Mouse (Mus musculus): ENCODE results near the gene Mfn2. TPM values are rescaled to one million over a fixed set of nuclear protein-coding genes. Genes with fewer than 3 reads are reported as not detected.

Gene Mfn2
- 51.4 TPM for polyA plus RNA-seq (2017; shearing (Covaris generic))

GRCm38 (mm10) chr4:147904313-147905089 lies at the start of gene Mfn2:
Gene Mfn2 (minus strand): TSS chr4:147904704.

DNA sequence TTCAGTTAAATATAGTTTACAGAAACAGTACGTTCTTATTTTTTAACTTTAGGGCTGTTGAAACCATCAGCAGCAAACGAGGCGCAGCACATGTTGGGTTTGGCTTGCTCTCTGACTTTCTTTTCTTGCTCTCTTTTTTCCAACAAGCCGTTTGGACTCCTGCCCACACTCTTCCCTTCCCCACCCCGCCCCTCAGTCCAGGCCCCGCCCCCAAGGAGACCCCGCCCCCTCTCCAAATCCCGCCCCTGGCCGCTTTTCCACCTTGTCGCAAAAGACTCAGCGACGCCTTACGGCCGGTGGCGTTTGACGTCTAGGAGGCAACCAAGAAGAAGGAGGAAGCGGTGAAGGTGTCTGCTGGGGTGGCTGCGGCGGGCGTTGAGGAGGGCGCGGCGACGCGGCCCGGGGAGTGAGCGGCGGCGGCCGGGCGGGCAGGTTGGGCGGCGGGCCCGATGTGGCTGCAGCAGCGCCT lies 36.1 kb upstream of the Mfn2 start, which contains the start of gene 2510039O18Rik:
Gene 2510039O18Rik (plus strand): TSS at position 320 of the 469 bp plus-strand sequence.

GRCm38 (mm10) chr4:147936331-147936954 lies 31.9 kb upstream of the Mfn2 start, which contains the start of gene Plod1:
Gene Plod1 (minus strand): TSS chr4:147936767.

DNA sequence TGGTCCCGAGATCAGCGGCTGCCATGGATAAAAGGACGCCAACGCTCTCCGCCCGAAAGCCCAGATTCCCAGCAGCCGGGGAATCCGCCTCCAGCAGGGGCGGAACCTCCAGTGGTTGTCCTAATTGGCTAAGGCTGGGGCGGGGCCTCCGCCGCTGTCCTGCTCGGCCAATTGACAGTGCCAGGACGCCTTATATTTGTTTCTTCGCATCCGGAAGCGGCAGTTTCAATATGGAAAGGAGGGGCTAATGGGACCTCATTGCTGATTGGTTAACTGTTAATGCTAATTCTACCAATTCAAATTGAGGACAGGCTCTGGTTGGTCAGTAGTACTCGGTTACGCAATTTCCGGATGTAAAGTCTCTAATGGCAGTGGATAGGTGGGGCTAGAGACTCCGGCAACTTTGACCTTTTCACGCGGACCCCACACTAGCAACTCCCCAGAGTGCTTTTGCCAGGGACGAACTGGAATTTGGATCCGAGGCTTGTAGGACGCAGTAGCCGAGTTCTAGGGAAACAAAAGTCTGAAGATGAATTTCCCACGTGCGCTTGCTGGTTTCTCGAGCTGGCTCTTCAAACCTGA lies 36.0 kb downstream of the Mfn2 start, which contains the start of the genes Miip and Fv1:
Gene Miip (minus strand): TSS at position 367 of the 582 bp plus-strand sequence.
Gene Fv1 (plus strand): TSS at position 530 of the 582 bp plus-strand sequence.

GRCm38 (mm10) chr4:147847614-147848583 lies 56.6 kb downstream of the Mfn2 start, which contains the start of gene Zfp933:
Gene Zfp933 (minus strand): TSS chr4:147848366.

Other genes starting within 250 kb of the Mfn2 start
- not detected for gene Zfp534, start 202.2 kb downstream of the Mfn2 start, polyA plus RNA-seq (2017; shearing (Covaris generic))
- 32.1 TPM for gene Zfp984, start 94.9 kb downstream of the Mfn2 start, polyA plus RNA-seq (2017; shearing (Covaris generic))
- gene Zfp933, start 56.3 kb downstream of the Mfn2 start, polyA plus RNA-seq (2017; shearing (Covaris generic)) = 6.2 TPM
- gene Miip, start 35.9 kb downstream of the Mfn2 start, polyA plus RNA-seq (2017; shearing (Covaris generic)) = 115 TPM
- 4.8 TPM for gene Fv1, start 35.7 kb downstream of the Mfn2 start, polyA plus RNA-seq (2017; shearing (Covaris generic))
- gene Plod1, start 32.1 kb upstream of the Mfn2 start, polyA plus RNA-seq (2017; shearing (Covaris generic)) = 10.1 TPM
- 2.8 TPM for gene 2510039O18Rik, start 36.2 kb upstream of the Mfn2 start, polyA plus RNA-seq (2017; shearing (Covaris generic))
- gene Nppb, start 81.1 kb upstream of the Mfn2 start, polyA plus RNA-seq (2017; shearing (Covaris generic)) = not detected
- not detected for gene Nppa, start 96.0 kb upstream of the Mfn2 start, polyA plus RNA-seq (2017; shearing (Covaris generic))
- 7.8 TPM for gene Clcn6, start 134.1 kb upstream of the Mfn2 start, polyA plus RNA-seq (2017; shearing (Covaris generic))
- gene Mthfr, start 134.4 kb upstream of the Mfn2 start, polyA plus RNA-seq (2017; shearing (Covaris generic)) = 23.0 TPM
- gene Agtrap, start 183.3 kb upstream of the Mfn2 start, polyA plus RNA-seq (2017; shearing (Covaris generic)) = 26.2 TPM
- gene Mad2l2, start 225.7 kb upstream of the Mfn2 start, polyA plus RNA-seq (2017; shearing (Covaris generic)) = 44.0 TPM
- gene Draxin, start 226.0 kb upstream of the Mfn2 start, polyA plus RNA-seq (2017; shearing (Covaris generic)) = not detected
- gene Fbxo6, start 247.4 kb upstream of the Mfn2 start, polyA plus RNA-seq (2017; shearing (Covaris generic)) = 45.7 TPM

Data from activated CD4-positive, CD25-positive, alpha-beta regulatory T cell, adult 9 weeks (primary cell).